Mouse (Mus musculus) limb, embryonic 12.5 days (tissue): ENCODE results near the gene Stk10. TPM values are rescaled to one million over a fixed set of nuclear protein-coding genes. Genes with fewer than 3 reads are reported as not detected.
"Not testable (repeated sequence)": the region's sequence is repeated elsewhere in the genome, so short reads cannot be mapped to it uniquely, and the experiment has no call there.

Experiments
- ATAC-seq: fragments of 200-750 bp; cut with Nextera tagmentation; 2 replicates; pipeline ENCODE4 v1.8.0; 2017; ENCODE audit warnings: low read depth, moderate TSS enrichment; ENCODE audit not compliant: insufficient number of reproducible peaks, insufficient read depth, low FRiP score, low TSS enrichment
- H3K27ac ChIP-seq: fragments of 300-500 bp; sonication (generic); 2 replicates; pipeline ENCODE4 v1.5.1; 2016; ENCODE audit warnings: mild to moderate bottlenecking, moderate library complexity
- H3K27me3 ChIP-seq: fragments of 300-500 bp; sonication (generic); 2 replicates; pipeline ENCODE4 v1.6.1; 2016; ENCODE audit warnings: mild to moderate bottlenecking, moderate library complexity
- H3K36me3 ChIP-seq: fragments of 300-500 bp; sonication (generic); 2 replicates; pipeline ENCODE4 v1.6.1; 2016; ENCODE audit warnings: mild to moderate bottlenecking, moderate library complexity
- H3K4me1 ChIP-seq: fragments of 300-500 bp; sonication (generic); replicated peaks from 2 replicates; pipeline ENCODE4 v1.6.1; 2016
- H3K4me2 ChIP-seq: fragments of 300-500 bp; sonication (generic); 2 replicates; pipeline ENCODE4 v1.6.1; 2016; ENCODE audit warnings: mild to moderate bottlenecking, moderate library complexity
- H3K4me3 ChIP-seq: fragments of 300-500 bp; sonication (generic); replicated peaks from 2 replicates; pipeline ENCODE4 v1.5.1; 2016; ENCODE audit warnings: mild to moderate bottlenecking
- H3K9ac ChIP-seq: fragments of 300-500 bp; sonication (generic); replicated peaks from 2 replicates; pipeline ENCODE4 v1.6.1; 2016; ENCODE audit warnings: mild to moderate bottlenecking, moderate library complexity
- H3K9me3 ChIP-seq: fragments of 300-500 bp; sonication (generic); 2 replicates; pipeline ENCODE4 v1.6.1; 2016; ENCODE audit warnings: mild to moderate bottlenecking, moderate library complexity
- WGBS: fragments of 180-500 bp; shearing (Covaris S2); methylation state at CpG from one replicate; pipeline ENCODE4 v1.1.7; 2016; 5-methylcytosine and 5-hydroxymethylcytosine counted together
- polyA plus RNA-seq: library from polyadenylated mRNA; unstranded; fragments of >200 nt; fragmentation: Nextera tagmentation; extraction: Ambion mirVana; gene quantifications from 2 replicates; pipeline ENCODE4 v1.2.1, GENCODE M21; 2016

Stk10 gene
- polyA plus RNA-seq, 1 experiment from 2014 or later, result 2.6 TPM

DNA sequence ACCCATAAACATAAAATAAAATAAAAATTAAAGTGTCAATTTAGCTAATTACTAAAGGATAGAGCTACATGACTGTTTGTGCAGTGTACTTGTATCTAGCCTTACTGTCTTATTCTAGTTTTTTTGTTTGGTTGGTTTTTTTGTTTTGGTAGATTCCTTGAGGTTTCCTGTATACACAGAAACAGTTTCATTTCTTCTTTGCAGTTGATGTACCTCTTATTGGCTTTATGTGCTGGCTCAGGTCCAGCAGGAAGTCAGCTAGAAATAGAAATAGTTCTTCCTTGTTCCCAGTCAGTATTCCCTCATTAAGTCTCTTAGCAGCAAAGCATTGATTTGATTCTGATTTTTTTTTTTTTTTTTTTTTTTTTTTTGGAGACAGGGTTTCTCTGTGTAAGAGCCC lies 74.2 kb downstream of the Stk10 start:
- no peak for ATAC-seq
- H3K27ac ChIP-seq, result no peak overlapping the region
- H3K27me3 ChIP-seq, result no peaks in the 10 kb centered on the region
- H3K9ac ChIP-seq, result no peak overlapping the region
- H3K4me2 ChIP-seq, result no peak overlapping the region
- 0 out of 2 replicates have a peak, but pooled peaks cover 3% of the 10 kb centered on the region for H3K9me3 ChIP-seq
- H3K4me3 ChIP-seq, result no peak overlapping the region
- H3K4me1 ChIP-seq, result peaks cover 28% of the 10 kb centered on the region
- no peaks in the 10 kb centered on the region for H3K36me3 ChIP-seq

DNA sequence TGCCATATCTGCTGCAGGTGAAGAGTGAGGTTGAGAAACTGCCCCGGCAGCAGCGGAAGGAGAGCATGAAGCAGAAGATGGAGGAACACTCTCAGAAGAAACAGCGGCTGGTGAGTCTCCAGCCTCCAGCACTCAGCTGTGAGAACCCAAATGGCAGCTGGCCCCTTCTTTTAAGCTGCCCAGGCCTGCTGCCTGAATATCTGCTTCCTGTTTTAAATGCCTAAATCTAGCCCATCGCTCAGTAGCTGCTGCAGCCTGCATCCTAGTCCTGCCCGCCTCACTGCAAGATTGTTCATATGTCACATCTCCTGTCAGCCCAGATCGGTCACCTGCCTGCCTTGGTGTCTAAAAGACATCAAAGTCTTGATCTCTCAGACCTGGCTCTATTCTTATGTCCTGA lies 77.5 kb downstream of the Stk10 start:
- Histone ChIP-seq H3K36me3 (no peaks in the 10 kb centered on the region), H3K4me2 (no peak overlapping the region), H3K9me3 (0 out of 2 replicates have a peak, but pooled peaks cover 3% of the 10 kb centered on the region), H3K4me3 (no peak overlapping the region), H3K9ac (no peak overlapping the region), H3K27me3 (no peaks in the 10 kb centered on the region), H3K27ac (no peak overlapping the region), H3K4me1 (peaks cover 12% of the 10 kb centered on the region)
- 82% methylated on average over 6 of the region's 6 CpGs for WGBS
- no peak for ATAC-seq

DNA sequence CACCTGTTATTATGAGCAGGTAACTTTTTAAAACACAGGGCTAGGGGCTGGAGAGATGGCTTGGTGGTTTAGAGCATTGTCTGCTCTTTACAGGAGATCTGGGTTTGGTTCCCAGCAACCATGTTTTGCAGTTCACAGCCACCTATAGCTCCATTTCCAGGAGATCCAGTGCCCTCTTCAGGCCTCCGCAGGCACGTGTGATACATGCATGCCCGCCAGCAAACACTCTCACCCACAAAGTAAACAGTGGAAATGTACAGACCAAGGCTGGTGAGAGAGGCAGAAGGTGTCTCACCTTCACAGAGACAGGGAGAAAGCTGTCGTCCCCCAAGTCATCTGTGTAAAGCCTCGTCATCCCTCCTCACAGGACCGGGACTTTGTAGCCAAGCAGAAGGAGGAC lies 79.2 kb downstream of the Stk10 start:
- Histone ChIP-seq H3K9ac (no peak overlapping the region), H3K36me3 (no peaks in the 10 kb centered on the region), H3K9me3 (no peaks in the 10 kb centered on the region), H3K27ac (no peak overlapping the region), H3K4me2 (no peak overlapping the region), H3K4me3 (no peak overlapping the region), H3K27me3 (no peaks in the 10 kb centered on the region), H3K4me1 (peaks cover 20% of the 10 kb centered on the region)
- ATAC-seq, result no peak
- 79% methylated on average over 6 of the region's 6 CpGs for WGBS

DNA sequence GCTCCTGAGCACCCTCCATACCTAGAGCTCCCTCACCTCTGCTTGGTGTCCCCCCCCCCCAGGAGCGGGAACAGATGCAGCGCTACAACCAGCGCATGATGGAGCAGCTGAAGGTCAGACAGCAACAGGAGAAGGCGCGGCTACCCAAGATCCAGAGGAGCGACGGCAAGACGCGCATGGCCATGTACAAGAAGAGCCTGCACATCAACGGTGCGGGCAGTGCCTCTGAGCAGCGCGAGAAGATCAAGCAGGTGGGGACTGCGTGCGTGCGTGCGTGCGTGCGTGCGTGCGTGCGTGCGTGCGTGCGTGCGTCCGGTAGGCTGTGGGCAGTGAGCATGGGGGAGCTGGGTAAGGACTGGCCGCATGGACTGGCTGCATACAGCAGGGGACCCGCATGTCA lies 81.4 kb downstream of the Stk10 start:
- Histone ChIP-seq H3K9ac (no peak overlapping the region), H3K27ac (no peak overlapping the region), H3K4me1 (peaks cover 27% of the 10 kb centered on the region), H3K36me3 (no peaks in the 10 kb centered on the region), H3K9me3 (no peaks in the 10 kb centered on the region), H3K4me3 (no peak overlapping the region), H3K4me2 (no peak overlapping the region), H3K27me3 (no peaks in the 10 kb centered on the region)
- no peak for ATAC-seq
- 94% methylated on average over 29 of the region's 29 CpGs for WGBS

DNA sequence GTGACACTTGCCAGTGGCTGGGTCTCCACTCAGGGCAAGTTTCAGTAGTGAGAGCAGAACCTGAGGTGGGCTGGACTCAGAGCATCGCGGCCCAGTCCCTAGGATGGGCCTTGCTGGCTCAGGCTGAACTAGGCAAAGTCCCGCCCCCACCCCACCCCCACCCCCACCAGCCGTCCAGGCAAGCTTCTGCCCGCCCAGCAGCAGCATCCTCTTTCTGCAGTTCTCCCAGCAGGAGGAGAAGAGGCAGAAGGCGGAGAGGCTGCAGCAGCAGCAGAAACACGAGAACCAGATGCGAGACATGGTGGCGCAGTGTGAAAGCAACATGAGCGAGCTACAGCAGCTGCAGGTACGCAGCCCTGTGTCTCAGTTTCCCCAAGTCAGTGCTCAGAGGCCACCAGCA lies 82.5 kb downstream of the Stk10 start:
- Histone ChIP-seq H3K4me2 (peak overlapping the region; percentile 26), H3K9ac (0 out of 2 replicates have a peak overlapping the region, but pooled peaks have one; percentile 37), H3K9me3 (no peaks in the 10 kb centered on the region), H3K27ac (no peak overlapping the region; the same call in 1 of the 2 replicates), H3K36me3 (no peaks in the 10 kb centered on the region), H3K27me3 (no peaks in the 10 kb centered on the region), H3K4me3 (no peak overlapping the region), H3K4me1 (peaks cover 32% of the 10 kb centered on the region)
- no peak; the same call in 1 of the 2 replicates for ATAC-seq
- 8% methylated on average over 11 of the region's 11 CpGs for whole genome bisulfite sequencing

DNA sequence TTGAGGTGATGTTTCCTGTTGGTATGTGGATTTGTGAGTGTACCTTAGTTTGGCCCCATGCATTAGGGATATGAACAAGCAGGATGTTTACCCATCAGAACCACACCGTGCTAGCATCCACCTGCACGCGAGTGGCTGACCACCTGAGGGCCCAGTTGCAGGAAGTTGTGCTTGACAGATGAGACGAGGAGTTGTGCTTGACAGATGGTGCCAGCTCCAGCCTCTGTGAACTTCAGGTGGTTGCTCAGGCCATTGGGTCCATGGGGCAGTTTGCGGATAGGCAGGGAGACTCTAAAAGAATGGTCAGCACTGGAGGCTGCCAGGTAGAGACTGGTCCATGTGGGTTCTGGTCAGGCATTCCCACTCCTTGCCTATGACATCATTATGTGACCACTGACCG lies 83.0 kb downstream of the Stk10 start:
- Histone ChIP-seq H3K27ac (peak overlapping the region; percentile 14; the same call in 1 of the 2 replicates), H3K9ac (no peak overlapping the region), H3K36me3 (no peaks in the 10 kb centered on the region), H3K4me2 (0 out of 2 replicates have a peak overlapping the region, but pooled peaks have one; percentile 26), H3K9me3 (no peaks in the 10 kb centered on the region), H3K4me3 (no peak overlapping the region), H3K4me1 (peaks cover 32% of the 10 kb centered on the region), H3K27me3 (no peaks in the 10 kb centered on the region)
- no peak for ATAC-seq
- WGBS, result 77% methylated on average over 6 of the region's 6 CpGs

DNA sequence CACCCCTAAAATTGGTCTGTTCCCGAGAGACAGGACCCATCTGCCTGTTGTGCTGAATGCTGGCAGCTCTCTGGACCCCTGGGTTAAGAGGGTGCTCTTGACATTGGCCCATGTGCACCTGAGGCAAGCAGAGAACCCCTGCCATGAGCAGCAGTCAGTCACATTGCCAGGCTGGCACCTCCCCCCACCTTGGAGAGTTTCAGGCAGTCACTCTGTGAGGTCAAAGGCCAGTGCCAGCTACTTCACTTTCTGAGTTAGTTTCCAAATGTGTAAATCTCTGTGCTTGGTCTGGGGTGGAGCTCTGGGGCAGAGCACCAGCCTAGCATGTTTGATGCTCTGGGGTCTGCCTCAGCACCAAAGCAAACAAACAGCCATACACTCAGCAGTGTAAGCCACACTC lies 84.9 kb downstream of the Stk10 start:
- WGBS, result 80% methylated on average over 1 of the region's 1 CpGs
- no peak for ATAC-seq
- H3K27ac ChIP-seq, result no peak overlapping the region

DNA sequence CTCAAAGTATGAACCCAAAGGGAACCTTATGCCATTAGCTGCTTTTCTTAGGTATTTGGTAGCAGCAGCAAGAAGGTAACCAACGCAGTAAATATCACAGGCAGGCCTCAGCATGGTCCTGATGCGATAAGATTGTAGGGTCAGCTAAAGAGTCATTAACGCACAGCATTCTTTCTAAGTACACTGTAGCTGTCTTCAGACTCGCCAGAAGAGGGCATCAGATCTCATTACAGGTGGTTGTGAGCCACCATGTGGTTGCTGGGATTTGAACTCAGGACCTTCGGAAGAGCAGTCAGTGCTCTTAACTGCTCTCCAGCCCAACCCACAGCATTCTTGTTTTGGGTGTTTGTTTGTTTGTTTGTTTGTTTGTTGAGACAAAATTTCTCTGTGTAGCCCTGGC lies 85.5 kb downstream of the Stk10 start:
- not testable (repeated sequence) for H3K4me2 ChIP-seq, H3K4me3 ChIP-seq, ATAC-seq, H3K36me3 ChIP-seq, H3K27ac ChIP-seq, H3K9ac ChIP-seq, H3K9me3 ChIP-seq, H3K27me3 ChIP-seq
- 80% methylated on average over 5 of the region's 5 CpGs for WGBS
- H3K4me1 ChIP-seq, result peaks cover 26% of the 10 kb centered on the region

More for the DNA sequence above, 84.9 kb downstream of the Stk10 start:
- no peaks in the 10 kb centered on the region for H3K27me3 ChIP-seq
- H3K4me1 ChIP-seq, result peaks cover 24% of the 10 kb centered on the region
- no peaks in the 10 kb centered on the region for H3K36me3 ChIP-seq
- H3K9me3 ChIP-seq, result no peaks in the 10 kb centered on the region
- no peak overlapping the region for H3K4me2 ChIP-seq
- no peak overlapping the region for H3K9ac ChIP-seq
- no peak overlapping the region for H3K4me3 ChIP-seq

DNA sequence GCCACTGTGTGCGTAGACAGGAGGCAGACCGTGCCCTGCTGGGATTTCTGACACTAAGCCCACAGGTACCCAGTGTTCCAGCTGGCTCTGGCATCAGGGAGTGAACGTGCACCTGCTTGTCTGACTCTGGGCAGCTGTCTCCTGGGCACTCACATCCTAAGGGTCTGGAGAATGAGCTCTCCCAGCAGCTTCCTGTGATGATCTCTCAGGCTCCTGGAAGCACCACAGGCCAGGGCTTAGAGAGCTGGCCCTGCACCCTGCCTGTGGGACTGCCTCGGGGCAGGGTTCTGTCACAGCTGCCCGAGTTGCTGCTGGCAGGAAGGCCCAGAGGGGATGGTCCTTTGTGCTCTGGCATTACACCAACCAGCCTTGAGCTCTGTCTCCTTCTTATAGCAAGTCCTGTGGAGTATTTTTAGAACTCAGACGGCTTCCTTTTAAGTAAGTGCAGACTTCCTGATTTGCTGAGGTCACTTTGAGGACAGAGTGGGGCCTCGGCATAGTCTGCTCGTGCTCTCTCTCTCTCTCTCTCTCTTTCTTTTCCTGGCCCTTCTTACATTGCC lies 86.2 kb downstream of the Stk10 start:
- Histone ChIP-seq H3K27me3 (no peaks in the 10 kb centered on the region), H3K4me1 (peaks cover 29% of the 10 kb centered on the region), H3K27ac (peak overlapping the region; percentile 57), H3K9ac (no peak overlapping the region), H3K4me2 (no peak overlapping the region), H3K9me3 (no peaks in the 10 kb centered on the region), H3K36me3 (no peaks in the 10 kb centered on the region), H3K4me3 (no peak overlapping the region)
- 0 out of 2 replicates have a peak, but pooled peaks have one; percentile 24 for ATAC-seq
- WGBS, result 33% methylated on average over 8 of the region's 8 CpGs

DNA sequence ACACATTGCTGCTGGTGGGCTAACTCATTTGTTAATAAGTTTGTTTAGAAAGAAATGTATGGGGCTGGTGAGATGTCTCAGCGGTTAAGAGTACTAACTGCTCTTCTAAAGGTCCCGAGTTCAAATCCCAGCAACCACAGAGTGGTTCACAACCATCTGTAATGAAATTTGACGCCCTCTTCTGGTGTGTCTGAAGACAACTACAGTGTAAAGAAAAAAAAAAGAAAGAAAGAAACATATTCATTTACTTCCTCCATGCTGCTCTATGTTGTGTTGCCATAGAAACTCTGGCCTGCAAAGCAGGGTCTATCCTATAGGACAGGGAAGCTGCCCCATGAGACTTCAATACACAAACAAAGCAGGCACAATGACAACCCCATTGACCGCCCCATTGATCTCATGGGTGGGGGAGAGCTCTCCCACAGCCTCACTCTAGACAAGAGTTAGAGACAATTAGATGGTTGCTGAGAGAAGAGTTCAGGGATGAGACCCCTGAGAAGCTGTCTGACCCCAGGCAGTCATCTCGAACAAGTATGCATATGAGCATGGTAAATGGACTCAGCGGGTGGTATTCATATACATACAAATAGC lies 86.9 kb downstream of the Stk10 start:
- Histone ChIP-seq H3K9me3 (no peaks in the 10 kb centered on the region), H3K4me2 (no peak overlapping the region), H3K4me3 (no peak overlapping the region), H3K27ac (0 out of 2 replicates have a peak overlapping the region, but pooled peaks have one; percentile 57), H3K9ac (no peak overlapping the region), H3K4me1 (peaks cover 29% of the 10 kb centered on the region), H3K27me3 (no peaks in the 10 kb centered on the region), H3K36me3 (no peaks in the 10 kb centered on the region)
- ATAC-seq, result no peak
- WGBS, result 87% methylated on average over 6 of the region's 6 CpGs

DNA sequence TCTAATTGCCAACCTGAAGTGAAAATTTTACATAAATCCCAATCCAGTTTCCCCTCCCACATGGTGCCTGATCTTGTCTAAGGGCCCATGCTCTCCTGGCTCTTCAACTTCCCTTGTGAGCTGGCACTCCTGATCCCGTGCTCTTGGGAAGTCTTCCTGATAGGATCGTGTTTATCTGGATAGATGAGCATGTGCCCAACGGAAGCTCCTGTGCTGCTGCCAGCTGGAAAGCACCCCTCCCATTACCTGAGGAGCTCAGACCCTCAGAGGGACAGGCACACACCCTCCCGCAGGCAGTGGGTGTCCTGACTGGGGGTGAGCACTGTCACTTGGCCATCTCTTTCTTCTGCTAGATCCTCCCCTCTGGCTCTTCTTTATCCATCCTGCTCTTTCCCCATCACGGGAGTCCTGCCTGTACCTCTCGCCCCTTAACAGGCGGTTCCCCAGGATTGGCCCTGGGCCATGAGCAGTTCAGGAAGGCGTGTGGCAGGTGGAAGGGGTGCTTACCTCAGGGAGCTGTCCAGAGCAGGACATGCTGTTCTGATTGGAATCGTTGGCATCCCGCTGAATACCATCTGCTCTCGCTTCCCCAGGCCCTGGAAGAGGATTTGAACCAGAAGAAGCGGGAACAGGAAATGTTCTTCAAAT lies 88.8 kb downstream of the Stk10 start:
- Histone ChIP-seq H3K9me3 (no peaks in the 10 kb centered on the region), H3K4me2 (no peak overlapping the region), H3K27ac (no peak overlapping the region), H3K36me3 (no peaks in the 10 kb centered on the region), H3K9ac (no peak overlapping the region), H3K4me1 (peaks cover 17% of the 10 kb centered on the region), H3K27me3 (no peaks in the 10 kb centered on the region), H3K4me3 (no peak overlapping the region)
- WGBS, result 76% methylated on average over 12 of the region's 12 CpGs
- ATAC-seq, result no peak
